Mouse (Mus musculus): ENCODE measurements at regions not wholly inside any gene's neighbourhood (a gene's known extent, or its start where the extent isn't known, plus 50 kb on each side); places are given as distances from the start of the nearest gene placed in this dataset.

GRCm38 (mm10) chr5:111639476-111640287 lies 94.0 kb upstream of the Gm26897 start:
- dilution Hi-C loops (cut with MboI; ENCODE audit: extremely low pct_ligation_motif_present, extremely low pct_unique_long_range_greater_than_20kb, low sequenced_read_pairs): no loop called here

GRCm38 (mm10) chr5:111640976-111641375 lies 92.7 kb upstream of the Gm26897 start:
- Histone ChIP-seq H3K27me3 (replicated peaks) (no peaks in the 10 kb centered on the region), H3K4me2 (ENCODE audit: insufficient read depth, low read depth, poor library complexity, severe bottlenecking) (no peak overlapping the region), H3K36me3 (replicated peaks in 1 of 2; ENCODE audit: control insufficient read depth in 1 of 2, insufficient read depth in 1 of 2, low read length in 1 of 2) (no peaks in the 10 kb centered on the region), H3K9me3 (replicated peaks; ENCODE audit: low read length) (peaks cover 91% of the 10 kb centered on the region), H3K9ac (ENCODE audit: insufficient read depth, low read depth) (no peak overlapping the region), H3K79me2 (replicated peaks; ENCODE audit: control insufficient read depth, extremely low read depth, insufficient read depth, poor library complexity, severe bottlenecking) (no peaks in the 10 kb centered on the region), H3K4me3 (replicated peaks in 1 of 3; ENCODE audit: low read depth in 2 of 3, low read length in 2 of 3, poor library complexity in 1 of 3) (no peak overlapping the region), H3K4me1 (ENCODE audit: control insufficient read depth in 1 of 2, insufficient read depth in 2 of 2) (no peaks in the 10 kb centered on the region), H3K27ac (ENCODE audit: insufficient read depth, low read depth) (no peak overlapping the region)
- dilution Hi-C loops (cut with MboI; ENCODE audit: extremely low pct_ligation_motif_present, extremely low pct_unique_long_range_greater_than_20kb, low sequenced_read_pairs) (no loop called here), in situ Hi-C loops (cut with MboI; ENCODE audit: low pct_ligation_motif_present, low pct_unique_long_range_greater_than_20kb, low sequenced_read_pairs) (no loop called here)
- no peak for DNase-seq (ENCODE audit: extremely low read depth)
- TF ChIP-seq MAX (IDR thresholded peaks at IDR 0.05; ENCODE audit: low read length): no peak
- TF ChIP-seq MXI1 (IDR thresholded peaks at IDR 0.05; ENCODE audit: low read depth, low read length): no peak
- TF ChIP-seq MEF2A (IDR thresholded peaks at IDR 0.05; ENCODE audit: borderline replicate concordance, low read depth, low read length): no peak

More at GRCm38 (mm10) chr5:111639476-111640287, 94.0 kb upstream of the Gm26897 start:
- no peak for DNase-seq (ENCODE audit: extremely low read depth)
- Histone ChIP-seq H3K36me3 (replicated peaks in 1 of 2; ENCODE audit: control insufficient read depth in 1 of 2, insufficient read depth in 1 of 2, low read length in 1 of 2) (no peaks in the 10 kb centered on the region), H3K79me2 (replicated peaks; ENCODE audit: control insufficient read depth, extremely low read depth, insufficient read depth, poor library complexity, severe bottlenecking) (no peaks in the 10 kb centered on the region), H3K4me3 (replicated peaks in 1 of 3; ENCODE audit: low read depth in 2 of 3, low read length in 2 of 3, poor library complexity in 1 of 3) (no peak overlapping the region), H3K27me3 (replicated peaks) (no peaks in the 10 kb centered on the region), H3K27ac (ENCODE audit: insufficient read depth, low read depth) (no peak overlapping the region), H3K4me1 (ENCODE audit: control insufficient read depth in 1 of 2, insufficient read depth in 2 of 2) (no peaks in the 10 kb centered on the region), H3K4me2 (ENCODE audit: insufficient read depth, low read depth, poor library complexity, severe bottlenecking) (no peak overlapping the region), H3K9ac (ENCODE audit: insufficient read depth, low read depth) (no peak overlapping the region), H3K9me3 (replicated peaks; ENCODE audit: low read length) (peaks cover 92% of the 10 kb centered on the region)
- TF ChIP-seq CTCF (conservative IDR thresholded peaks at IDR 0.05 in 1 of 2, IDR thresholded peaks at IDR 0.05 in 1 of 2; ENCODE audit: low read depth in 2 of 2, low read length in 2 of 2) (no peak), PAX5 (IDR thresholded peaks at IDR 0.05; ENCODE audit: low read length) (no peak), BHLHE40 (IDR thresholded peaks at IDR 0.05; ENCODE audit: low read depth, low read length) (no peak), ELF1 (IDR thresholded peaks at IDR 0.05; ENCODE audit: low read depth, low read length) (no peak), ZMIZ1 (IDR thresholded peaks at IDR 0.05; ENCODE audit: low read depth, low read length) (no peak), TCF12 (IDR thresholded peaks at IDR 0.05; ENCODE audit: low read depth, low read length) (no peak), MAX (IDR thresholded peaks at IDR 0.05; ENCODE audit: low read length) (no peak), SMC3 (IDR thresholded peaks at IDR 0.05; ENCODE audit: low read depth, low read length) (no peak), SIN3A (IDR thresholded peaks at IDR 0.05; ENCODE audit: low read length) (no peak), POLR2AphosphoS2 (IDR thresholded peaks at IDR 0.05; ENCODE audit: low read depth, low read length) (no peak), ZKSCAN1 (IDR thresholded peaks at IDR 0.05; ENCODE audit: borderline replicate concordance, low read depth, low read length) (no peak)
- in situ Hi-C loops (cut with MboI; ENCODE audit: low pct_ligation_motif_present, low pct_unique_long_range_greater_than_20kb, low sequenced_read_pairs): no loop called here

GRCm38 (mm10) chr5:111641685-111642084 lies 92.0 kb upstream of the Gm26897 start:
- dilution Hi-C loops (cut with MboI; ENCODE audit: extremely low pct_ligation_motif_present, extremely low pct_unique_long_range_greater_than_20kb, low sequenced_read_pairs) (no loop called here), in situ Hi-C loops (cut with MboI; ENCODE audit: low pct_ligation_motif_present, low pct_unique_long_range_greater_than_20kb, low sequenced_read_pairs) (no loop called here)
- H3K79me2 ChIP-seq (replicated peaks; ENCODE audit: control insufficient read depth, extremely low read depth, insufficient read depth, poor library complexity, severe bottlenecking): no peaks in the 10 kb centered on the region
- no peaks in the 10 kb centered on the region for H3K4me1 ChIP-seq (ENCODE audit: control insufficient read depth in 1 of 2, insufficient read depth in 2 of 2)
- TF ChIP-seq MAFK (IDR thresholded peaks at IDR 0.05; ENCODE audit: insufficient replicate concordance, low read length) (no peak), NELFE (IDR thresholded peaks at IDR 0.05; ENCODE audit: low read depth, low read length) (no peak), POLR2AphosphoS2 (IDR thresholded peaks at IDR 0.05; ENCODE audit: low read depth, low read length) (no peak), MAX (IDR thresholded peaks at IDR 0.05; ENCODE audit: low read length) (no peak), POLR2A (IDR thresholded peaks at IDR 0.05; ENCODE audit: low read depth, low read length) (no peak), E2F4 (IDR thresholded peaks at IDR 0.05; ENCODE audit: insufficient replicate concordance, low read depth, low read length) (no peak), MXI1 (IDR thresholded peaks at IDR 0.05; ENCODE audit: low read depth, low read length) (no peak), NRF1 (IDR thresholded peaks at IDR 0.05; ENCODE audit: low read depth, low read length) (no peak), HCFC1 (IDR thresholded peaks at IDR 0.05; ENCODE audit: low read depth, low read length) (no peak)
- H3K4me2 ChIP-seq (ENCODE audit: insufficient read depth, low read depth, poor library complexity, severe bottlenecking): no peak overlapping the region
- H3K9me3 ChIP-seq (replicated peaks; ENCODE audit: low read length): peaks cover 90% of the 10 kb centered on the region
- H3K4me3 ChIP-seq (replicated peaks in 1 of 3; ENCODE audit: low read depth in 2 of 3, low read length in 2 of 3, poor library complexity in 1 of 3): no peak overlapping the region
- no peak for DNase-seq (ENCODE audit: extremely low read depth)
- no peak overlapping the region for H3K27ac ChIP-seq (ENCODE audit: insufficient read depth, low read depth)
- H3K9ac ChIP-seq (ENCODE audit: insufficient read depth, low read depth): no peak overlapping the region
- H3K36me3 ChIP-seq (replicated peaks in 1 of 2; ENCODE audit: control insufficient read depth in 1 of 2, insufficient read depth in 1 of 2, low read length in 1 of 2): no peaks in the 10 kb centered on the region
- no peaks in the 10 kb centered on the region for H3K27me3 ChIP-seq (replicated peaks)

Measured in CH12.LX (cell line).